Mouse (Mus musculus) hindbrain, embryonic 12.5 days (tissue): ENCODE data around the gene Dchs1. TPM values are rescaled to one million over a fixed set of nuclear protein-coding genes. Genes with fewer than 3 reads are reported as not detected.
"Not testable (repeated sequence)": the region's sequence is repeated elsewhere in the genome, so short reads cannot be mapped to it uniquely, and the experiment has no call there.

Source experiments
- ATAC-seq: fragments of 200-750 bp; cut with Nextera tagmentation; 2 replicates; pipeline ENCODE4 v1.8.0; 2017; ENCODE audit warnings: moderate TSS enrichment; ENCODE audit not compliant: low FRiP score
- H3K27ac ChIP-seq: fragments of 300-500 bp; sonication (generic); 2 replicates; pipeline ENCODE4 v1.5.1; 2016; ENCODE audit warnings: mild to moderate bottlenecking
- H3K27me3 ChIP-seq: fragments of 300-500 bp; sonication (generic); 2 replicates; pipeline ENCODE4 v1.6.1; 2016; ENCODE audit warnings: mild to moderate bottlenecking
- H3K36me3 ChIP-seq: fragments of 300-500 bp; sonication (generic); 2 replicates; pipeline ENCODE4 v1.6.1; 2016; ENCODE audit warnings: mild to moderate bottlenecking
- H3K4me1 ChIP-seq: fragments of 300-500 bp; sonication (generic); 2 replicates; pipeline ENCODE4 v1.6.1; 2016
- H3K4me2 ChIP-seq: fragments of 300-500 bp; sonication (generic); replicated peaks from 2 replicates; pipeline ENCODE4 v1.6.1; 2016; ENCODE audit warnings: mild to moderate bottlenecking
- H3K4me3 ChIP-seq: fragments of 300-500 bp; sonication (generic); 2 replicates; pipeline ENCODE4 v1.5.1; 2016; ENCODE audit warnings: mild to moderate bottlenecking
- H3K9ac ChIP-seq: fragments of 300-500 bp; sonication (generic); 2 replicates; pipeline ENCODE4 v1.6.1; 2016; ENCODE audit warnings: mild to moderate bottlenecking, moderate library complexity
- H3K9me3 ChIP-seq: fragments of 300-500 bp; sonication (generic); replicated peaks from 2 replicates; pipeline ENCODE4 v1.6.1; 2016; ENCODE audit warnings: mild to moderate bottlenecking
- WGBS: fragments of 180-500 bp; shearing (Covaris S2); methylation state at CpG from one replicate; pipeline ENCODE4 v1.1.7; 2016; 5-methylcytosine and 5-hydroxymethylcytosine counted together
- polyA plus RNA-seq: library from polyadenylated mRNA; unstranded; fragments of >200 nt; fragmentation: Nextera tagmentation; extraction: Ambion mirVana; gene quantifications from 2 replicates; pipeline ENCODE4 v1.2.1, GENCODE M21; 2016

Gene Dchs1
- polyA plus RNA-seq, 1 experiment from 2014 or later = 26.9 TPM

DNA sequence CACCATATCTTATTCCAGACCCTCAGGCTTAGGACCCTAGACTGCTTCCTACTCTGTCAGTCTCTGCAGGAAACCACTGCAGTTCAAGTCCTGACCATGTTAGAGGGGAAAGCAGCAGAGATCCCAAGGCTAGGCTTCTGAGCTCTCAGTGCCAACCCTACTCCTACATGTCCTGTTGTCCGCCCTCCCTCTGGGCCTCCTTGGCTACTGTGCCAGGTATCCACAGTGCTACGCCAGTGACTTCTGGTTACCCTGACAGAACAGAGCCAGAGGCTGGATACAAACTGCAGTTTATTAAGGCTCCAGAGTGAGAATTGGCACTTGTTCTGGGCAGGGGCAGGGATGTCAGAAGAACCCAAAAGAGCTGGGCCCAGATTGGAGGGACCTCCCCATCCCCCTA lies 34.7 kb downstream of the Dchs1 start:
- H3K4me2 ChIP-seq = no peak overlapping the region
- H3K4me3 ChIP-seq = no peak overlapping the region
- no peak overlapping the region for H3K9ac ChIP-seq
- ATAC-seq = peak; percentile 5; the same call in 1 of the 2 replicates
- no peaks in the 10 kb centered on the region for H3K27me3 ChIP-seq
- H3K36me3 ChIP-seq = peaks cover 68% of the 10 kb centered on the region
- H3K27ac ChIP-seq = 0 out of 2 replicates have a peak overlapping the region, but pooled peaks have one; percentile 31
- 91% methylated on average over 2 of the region's 2 CpGs for WGBS
- H3K9me3 ChIP-seq = no peaks in the 10 kb centered on the region
- peaks cover 14% of the 10 kb centered on the region for H3K4me1 ChIP-seq

DNA sequence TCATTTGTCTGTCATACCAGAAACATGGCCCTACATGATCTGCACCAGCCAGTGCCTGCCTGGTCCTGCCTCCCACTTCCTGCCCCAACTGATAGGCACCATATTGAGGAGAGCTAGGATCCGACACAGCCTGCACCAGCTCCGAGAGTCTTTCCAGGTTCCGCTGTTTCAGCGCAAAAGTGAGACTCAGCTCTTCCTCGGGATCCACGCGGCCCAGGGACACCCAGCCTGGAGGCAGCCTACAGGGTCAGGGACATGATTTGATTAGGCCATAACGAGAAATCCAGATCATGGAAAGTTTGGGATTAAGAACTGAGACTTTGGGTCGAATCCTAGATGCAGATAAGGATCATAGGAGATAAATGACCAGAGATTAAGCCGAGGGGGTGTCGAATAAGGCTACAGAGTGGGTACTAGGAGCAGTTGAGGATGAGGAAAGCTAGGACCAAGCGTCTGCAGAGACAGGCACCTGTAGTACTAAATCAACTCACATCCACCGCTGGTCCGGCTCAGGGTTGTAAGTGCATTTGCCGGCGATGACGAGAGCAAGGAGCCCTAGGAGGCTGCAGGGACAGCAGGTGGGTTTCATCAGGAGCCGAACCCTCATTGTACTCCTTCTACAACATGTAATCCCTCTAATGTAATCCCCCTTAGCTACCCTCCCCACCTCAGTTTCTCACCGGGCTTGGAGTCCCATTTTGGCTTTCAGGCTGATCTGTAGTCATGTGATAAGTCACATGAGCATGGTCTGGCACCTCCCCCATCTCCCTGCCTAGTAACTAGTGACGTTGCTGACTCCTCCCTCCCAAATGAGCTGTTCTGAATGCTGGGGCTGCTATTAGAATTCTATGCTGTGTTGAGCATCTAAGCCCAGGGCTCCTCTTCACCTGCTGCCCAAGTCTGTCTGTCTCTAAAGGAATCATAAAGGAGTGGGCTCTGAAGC lies 35.7 kb downstream of the Dchs1 start, which contains the start of gene Tpp1:
Tpp1 (minus strand) TSS at position 745 of the 943 bp plus-strand sequence.
- H3K4me3 ChIP-seq = peak within 1 kb of the TSS; percentile 50
- H3K9me3 ChIP-seq = no peaks in the 10 kb centered on the region
- H3K9ac ChIP-seq = peak within 1 kb of the TSS; percentile 68
- peaks cover 64% of the 10 kb centered on the region for H3K36me3 ChIP-seq
- H3K4me1 ChIP-seq = peaks cover 14% of the 10 kb centered on the region
- WGBS = 22% methylated on average over 20 of the region's 20 CpGs
- 0 out of 2 replicates have a peak within 1 kb of the TSS, but pooled peaks have one; percentile 31 for H3K27ac ChIP-seq
- H3K27me3 ChIP-seq = no peaks in the 10 kb centered on the region
- ATAC-seq = peak; percentile 91
- peak within 1 kb of the TSS; percentile 66 for H3K4me2 ChIP-seq

DNA sequence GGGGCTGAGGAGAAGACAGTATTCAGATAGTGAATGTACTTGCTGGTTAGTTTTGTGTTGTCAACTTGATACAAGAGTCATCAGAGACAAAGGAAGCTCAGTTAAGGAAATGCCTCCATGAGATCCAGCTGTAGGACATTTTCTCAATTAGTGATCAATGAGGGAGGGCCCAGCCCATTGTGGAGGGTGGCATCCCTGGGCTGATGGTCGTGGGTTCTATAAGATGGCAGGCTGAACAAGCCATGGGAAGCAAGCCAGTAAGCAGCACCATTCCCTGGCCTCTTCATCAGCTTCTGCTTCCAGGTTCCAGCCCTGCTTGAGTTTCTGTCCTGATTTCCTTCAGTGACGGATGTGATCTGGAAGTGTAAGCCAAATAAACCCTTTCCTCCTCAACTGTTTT lies 39.7 kb downstream of the Dchs1 start:
- no peak overlapping the region for H3K9ac ChIP-seq
- no peak overlapping the region for H3K4me3 ChIP-seq
- H3K9me3 ChIP-seq = no peaks in the 10 kb centered on the region
- H3K4me1 ChIP-seq = peaks cover 23% of the 10 kb centered on the region
- H3K4me2 ChIP-seq = no peak overlapping the region
- WGBS = 91% methylated on average over 2 of the region's 2 CpGs
- ATAC-seq = no peak
- H3K27me3 ChIP-seq = no peaks in the 10 kb centered on the region
- no peak overlapping the region for H3K27ac ChIP-seq
- peaks cover 28% of the 10 kb centered on the region for H3K36me3 ChIP-seq

DNA sequence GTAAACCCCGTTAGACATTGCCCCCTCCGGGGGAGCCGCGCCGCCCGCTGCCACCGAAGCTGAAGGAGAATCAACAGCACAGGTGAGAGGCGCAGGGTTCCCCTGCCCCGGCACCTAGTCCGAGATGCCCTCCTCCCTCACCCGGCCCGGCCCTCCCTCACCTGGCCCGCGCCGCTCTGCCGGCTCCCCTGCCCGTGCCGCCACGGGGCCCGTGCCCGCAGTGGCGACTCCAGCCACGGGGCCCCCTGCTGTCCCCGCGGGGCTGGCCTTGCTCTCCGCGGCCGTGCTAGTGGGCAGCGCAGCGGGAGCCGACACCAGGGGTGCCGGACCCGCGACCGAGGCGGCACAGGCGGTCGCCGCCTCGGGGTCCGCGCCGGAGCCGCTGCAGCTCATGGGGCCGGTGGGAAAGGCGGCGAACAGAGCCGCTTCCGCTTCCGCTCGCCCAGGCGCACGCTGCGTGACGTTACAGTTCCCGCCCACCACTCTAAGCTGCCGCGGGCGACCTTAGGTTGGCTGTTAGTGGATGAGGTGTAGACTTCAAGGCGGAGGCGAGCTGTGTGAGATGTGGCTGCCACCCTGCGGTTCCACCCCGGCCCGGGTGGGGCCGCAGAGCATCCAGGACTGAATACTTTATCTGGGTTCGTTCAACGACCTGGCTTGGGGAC lies 43.4 kb downstream of the Dchs1 start, which contains the start of gene Taf10:
Taf10 (minus strand) TSS at position 436 of the 665 bp plus-strand sequence.
- H3K27ac ChIP-seq = peak within 1 kb of the TSS; percentile 79
- peaks cover 47% of the 10 kb centered on the region for H3K36me3 ChIP-seq
- H3K4me1 ChIP-seq = peaks cover 9% of the 10 kb centered on the region
- no peaks in the 10 kb centered on the region for H3K9me3 ChIP-seq
- WGBS = under 1% methylated on average over 59 of the region's 67 CpGs
- H3K9ac ChIP-seq = peak within 1 kb of the TSS; percentile 97
- peak; percentile 97 for ATAC-seq
- H3K4me3 ChIP-seq = peak within 1 kb of the TSS; percentile 100
- no peaks in the 10 kb centered on the region for H3K27me3 ChIP-seq
- H3K4me2 ChIP-seq = peak within 1 kb of the TSS; percentile 89

DNA sequence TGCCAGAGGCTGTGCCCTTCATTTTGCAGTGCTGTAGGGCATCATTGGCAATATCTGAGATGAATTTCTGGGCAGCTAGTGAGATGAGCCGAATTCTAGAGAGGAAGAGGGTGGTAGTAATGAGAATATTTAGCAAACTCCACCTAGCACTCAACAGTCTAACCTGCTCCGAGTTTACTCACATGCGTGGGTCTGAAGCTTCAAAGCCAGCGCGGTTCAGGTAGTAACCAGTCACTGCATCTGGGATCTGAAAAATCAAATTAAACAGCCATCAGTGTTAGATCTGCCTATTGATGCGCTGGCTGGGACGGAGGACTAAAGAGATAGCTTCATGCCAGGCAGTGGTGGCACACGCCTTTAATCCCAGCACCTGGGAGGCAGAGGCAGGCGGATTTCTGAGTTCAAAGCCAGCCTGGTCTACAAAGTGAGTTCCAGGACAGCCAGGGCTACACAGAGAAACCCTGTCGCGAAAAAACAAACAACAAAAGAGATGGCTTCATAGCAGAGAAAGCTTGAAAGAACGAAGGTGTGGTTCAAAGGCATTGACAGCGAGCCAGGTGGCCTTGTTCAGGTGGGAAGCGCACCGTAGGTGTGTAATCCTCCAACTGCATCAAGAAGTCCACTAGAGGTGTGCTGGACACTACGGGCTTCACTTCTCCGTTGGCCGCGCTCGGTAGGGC lies 44.1 kb downstream of the Dchs1 start:
- Histone ChIP-seq H3K4me2 (peak overlapping the region; percentile 89), H3K4me3 (peak overlapping the region; percentile 100), H3K9ac (peak overlapping the region; percentile 97), H3K36me3 (peaks cover 41% of the 10 kb centered on the region)
- H3K9me3 ChIP-seq, ATAC-seq, H3K27ac ChIP-seq, H3K27me3 ChIP-seq, H3K4me1 ChIP-seq: not testable (repeated sequence)
- WGBS = 36% methylated on average over 20 of the region's 20 CpGs

DNA sequence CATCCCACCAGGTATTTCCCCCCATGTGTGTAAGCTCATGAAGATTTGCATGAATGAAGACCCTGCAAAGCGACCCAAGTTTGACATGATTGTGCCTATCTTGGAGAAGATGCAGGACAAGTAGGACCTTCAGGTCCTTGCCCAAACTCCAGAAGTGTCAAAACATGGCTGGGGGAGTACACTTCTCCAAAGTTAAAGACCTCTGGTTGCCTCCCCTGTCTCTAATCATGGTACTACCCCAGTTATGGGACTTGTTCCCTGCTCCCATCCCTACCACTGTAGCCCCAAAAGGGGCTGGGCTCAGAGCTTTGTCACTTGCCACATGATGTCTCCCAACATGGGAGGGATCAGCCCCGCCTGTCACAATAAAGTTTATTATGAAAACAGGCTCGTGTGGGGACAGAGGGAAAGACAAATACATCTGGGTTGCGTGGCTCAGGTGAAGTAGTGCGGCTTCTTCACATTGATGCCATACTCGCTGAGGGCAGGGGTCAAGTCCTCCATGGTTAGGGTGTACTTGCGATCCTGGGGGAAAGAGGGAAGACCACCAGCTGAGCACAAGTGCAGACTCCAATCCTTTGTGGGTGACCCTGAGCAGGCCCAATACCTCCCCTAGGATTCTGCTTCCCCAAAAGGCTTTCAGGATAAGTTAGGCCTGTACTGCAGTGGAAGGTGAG lies 44.8 kb downstream of the Dchs1 start:
- 0 out of 2 replicates have a peak overlapping the region, but pooled peaks have one; percentile 89 for H3K4me2 ChIP-seq
- WGBS = 83% methylated on average over 7 of the region's 7 CpGs
- H3K4me1 ChIP-seq = peaks cover 14% of the 10 kb centered on the region
- H3K9me3 ChIP-seq, H3K9ac ChIP-seq, ATAC-seq, H3K27ac ChIP-seq, H3K27me3 ChIP-seq: not testable (repeated sequence)
- 0 out of 2 replicates have a peak overlapping the region, but pooled peaks have one; percentile 4 for H3K4me3 ChIP-seq
- H3K36me3 ChIP-seq = peaks cover 35% of the 10 kb centered on the region

DNA sequence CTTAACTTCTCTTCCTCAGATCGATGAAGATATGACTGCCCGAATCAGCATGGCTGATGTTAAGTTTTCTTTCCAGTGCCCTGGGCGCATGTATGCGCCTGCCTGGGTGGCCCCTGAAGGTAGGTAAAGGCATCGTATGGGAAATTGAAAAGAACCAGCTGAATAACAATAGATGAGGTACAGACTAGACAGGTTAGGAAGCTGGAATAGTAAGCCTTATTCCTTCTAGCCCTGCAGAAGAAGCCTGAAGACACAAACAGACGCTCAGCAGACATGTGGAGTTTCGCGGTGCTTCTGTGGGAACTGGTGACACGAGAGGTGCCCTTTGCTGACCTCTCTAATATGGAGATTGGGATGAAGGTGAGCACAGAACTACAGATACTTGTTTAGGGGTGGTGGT lies 45.5 kb downstream of the Dchs1 start:
- Histone ChIP-seq H3K4me1 (peaks cover 18% of the 10 kb centered on the region), H3K36me3 (peaks cover 30% of the 10 kb centered on the region), H3K4me3 (no peak overlapping the region), H3K27me3 (no peaks in the 10 kb centered on the region), H3K9ac (no peak overlapping the region), H3K4me2 (no peak overlapping the region), H3K27ac (no peak overlapping the region), H3K9me3 (no peaks in the 10 kb centered on the region)
- 93% methylated on average over 9 of the region's 9 CpGs for WGBS
- ATAC-seq = no peak

DNA sequence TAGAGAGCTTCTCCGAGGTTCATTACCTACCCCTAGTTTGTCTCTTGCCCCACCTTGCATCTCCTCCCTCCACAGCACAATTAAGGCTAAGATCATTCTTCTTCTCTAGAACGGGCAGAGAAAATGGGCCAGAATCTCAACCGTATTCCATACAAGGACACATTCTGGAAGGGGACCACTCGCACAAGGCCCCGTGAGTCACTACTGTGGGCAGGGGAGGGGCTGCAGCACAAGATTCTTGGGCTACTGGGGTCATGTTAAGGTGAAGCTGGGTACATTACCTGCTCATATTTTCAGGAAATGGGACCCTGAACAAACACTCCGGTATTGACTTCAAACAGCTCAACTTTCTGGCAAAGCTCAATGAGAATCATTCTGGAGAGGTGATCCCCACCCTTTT lies 46.6 kb downstream of the Dchs1 start:
- Histone ChIP-seq H3K27me3 (no peaks in the 10 kb centered on the region), H3K4me1 (peaks cover 18% of the 10 kb centered on the region)
- 83% methylated on average over 6 of the region's 6 CpGs for WGBS

DNA sequence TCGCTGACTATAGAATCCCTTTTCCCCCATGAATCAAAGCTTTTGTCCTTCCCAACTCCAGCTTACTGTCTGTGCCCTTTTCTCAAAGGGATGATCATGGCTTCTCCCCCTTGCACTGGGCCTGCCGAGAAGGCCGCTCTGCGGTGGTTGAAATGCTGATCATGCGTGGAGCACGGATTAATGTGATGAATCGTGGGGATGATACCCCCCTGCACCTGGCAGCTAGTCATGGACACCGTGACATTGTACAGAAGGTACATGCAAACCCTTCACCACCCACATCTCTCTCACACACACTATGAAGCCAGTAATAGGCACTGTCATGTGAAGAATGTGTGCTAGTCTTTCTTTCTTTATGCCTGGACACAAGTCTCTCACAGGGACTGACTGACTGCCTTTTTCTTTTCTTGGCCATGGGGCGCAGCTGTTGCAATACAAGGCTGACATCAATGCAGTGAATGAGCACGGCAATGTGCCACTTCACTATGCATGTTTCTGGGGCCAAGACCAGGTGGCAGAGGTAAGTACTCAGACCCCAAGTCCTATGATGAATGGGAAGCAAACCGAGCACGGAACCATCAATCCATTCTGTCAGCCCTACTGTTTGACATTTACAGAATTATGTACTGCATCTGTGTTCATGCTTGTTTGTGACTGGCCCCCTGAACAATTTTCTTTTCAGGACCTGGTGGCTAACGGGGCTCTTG lies 47.2 kb downstream of the Dchs1 start:
- no peak overlapping the region for H3K4me2 ChIP-seq
- H3K9me3 ChIP-seq = no peaks in the 10 kb centered on the region
- peaks cover 30% of the 10 kb centered on the region for H3K36me3 ChIP-seq
- 86% methylated on average over 13 of the region's 13 CpGs for WGBS
- no peak overlapping the region for H3K4me3 ChIP-seq
- ATAC-seq = no peak
- no peak overlapping the region for H3K27ac ChIP-seq
- no peak overlapping the region for H3K9ac ChIP-seq
- H3K4me1 ChIP-seq = peaks cover 19% of the 10 kb centered on the region
- H3K27me3 ChIP-seq = no peaks in the 10 kb centered on the region

More for the DNA sequence above, 46.6 kb downstream of the Dchs1 start:
- no peak overlapping the region for H3K4me2 ChIP-seq
- no peak overlapping the region for H3K27ac ChIP-seq
- peaks cover 30% of the 10 kb centered on the region for H3K36me3 ChIP-seq
- H3K9ac ChIP-seq = no peak overlapping the region
- no peak for ATAC-seq
- no peak overlapping the region for H3K4me3 ChIP-seq
- H3K9me3 ChIP-seq = no peaks in the 10 kb centered on the region

DNA sequence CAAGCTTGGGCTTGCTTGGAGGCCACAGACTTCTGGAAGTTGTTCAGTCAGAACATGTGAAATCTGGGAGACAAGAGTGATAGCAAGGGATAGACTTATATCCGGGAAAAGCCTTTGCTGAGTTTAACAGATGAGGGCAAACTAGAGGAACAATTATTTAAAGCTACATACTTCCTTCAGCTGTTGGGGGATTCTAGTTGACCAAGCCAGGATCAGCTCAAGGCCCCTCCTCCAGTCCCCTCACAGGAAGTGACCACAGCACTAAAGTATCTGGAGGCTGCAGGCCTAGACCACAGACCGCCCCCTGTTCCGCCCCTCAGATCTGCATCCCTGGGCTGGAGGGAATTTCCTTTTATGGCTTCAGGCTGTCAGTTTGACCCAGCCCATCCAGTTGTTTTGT lies 48.5 kb downstream of the Dchs1 start:
- no peak overlapping the region; the same call in 1 of the 2 replicates for H3K4me2 ChIP-seq
- H3K9me3 ChIP-seq = no peaks in the 10 kb centered on the region
- 37% methylated on average over 3 of the region's 3 CpGs for WGBS
- 0 out of 2 replicates have a peak overlapping the region, but pooled peaks have one; percentile 26 for H3K27ac ChIP-seq
- no peak for ATAC-seq
- no peaks in the 10 kb centered on the region for H3K27me3 ChIP-seq
- H3K4me3 ChIP-seq = no peak overlapping the region
- peaks cover 36% of the 10 kb centered on the region for H3K36me3 ChIP-seq
- H3K9ac ChIP-seq = no peak overlapping the region
- H3K4me1 ChIP-seq = peaks cover 23% of the 10 kb centered on the region

DNA sequence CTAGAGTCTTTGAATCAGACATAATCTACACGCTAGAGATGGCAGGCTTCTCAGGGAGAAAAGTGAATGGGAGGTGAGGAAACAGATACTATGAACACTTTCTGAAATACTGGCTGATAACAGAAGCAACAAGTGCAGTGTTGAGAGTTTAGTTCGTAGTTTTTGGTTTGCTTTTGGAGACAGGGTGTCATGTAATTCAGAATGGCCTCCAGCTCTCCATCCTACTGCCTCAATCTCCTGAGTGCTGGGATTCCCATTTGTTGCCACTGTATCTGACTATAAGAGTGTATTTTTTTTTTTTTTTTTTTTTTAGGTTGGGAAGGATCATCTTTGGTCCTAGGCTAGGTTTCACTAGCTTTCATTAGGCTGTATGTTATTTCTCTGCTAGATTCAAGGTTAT lies 49.2 kb downstream of the Dchs1 start:
- no peak overlapping the region for H3K4me3 ChIP-seq
- H3K27ac ChIP-seq = no peak overlapping the region
- H3K27me3 ChIP-seq = no peaks in the 10 kb centered on the region
- no peak for ATAC-seq
- 91% methylated on average over 2 of the region's 2 CpGs for WGBS
- H3K9me3 ChIP-seq = no peaks in the 10 kb centered on the region
- no peak overlapping the region for H3K9ac ChIP-seq
- H3K4me2 ChIP-seq = no peak overlapping the region
- peaks cover 17% of the 10 kb centered on the region for H3K4me1 ChIP-seq
- peaks cover 42% of the 10 kb centered on the region for H3K36me3 ChIP-seq
